Mouse (Mus musculus) hindbrain, embryonic 13.5 days (tissue): ENCODE data around the gene Gm47995. TPM values are rescaled to one million over a fixed set of nuclear protein-coding genes. Genes with fewer than 3 reads are reported as not detected.
"Not testable (repeated sequence)": the region's sequence is repeated elsewhere in the genome, so short reads cannot be mapped to it uniquely, and the experiment has no call there.

Source experiments
- ATAC-seq: fragments of 200-750 bp; cut with Nextera tagmentation; 2 replicates; pipeline ENCODE4 v1.8.0; 2017; ENCODE audit warnings: moderate TSS enrichment; ENCODE audit not compliant: low FRiP score
- H3K27ac ChIP-seq: fragments of 300-500 bp; sonication (generic); 2 replicates; pipeline ENCODE4 v1.5.1; 2015; ENCODE audit warnings: inconsistent platforms, mild to moderate bottlenecking, moderate library complexity
- H3K27me3 ChIP-seq: fragments of 300-500 bp; sonication (generic); 2 replicates; pipeline ENCODE4 v1.6.1; 2015; ENCODE audit warnings: mild to moderate bottlenecking, inconsistent platforms
- H3K36me3 ChIP-seq: fragments of 300-500 bp; sonication (generic); 2 replicates; pipeline ENCODE4 v1.6.1; 2015; ENCODE audit warnings: mild to moderate bottlenecking, inconsistent platforms
- H3K4me1 ChIP-seq: fragments of 300-500 bp; sonication (generic); replicated peaks from 2 replicates; pipeline ENCODE4 v1.6.1; 2015; ENCODE audit warnings: inconsistent platforms
- H3K4me2 ChIP-seq: fragments of 300-500 bp; sonication (generic); 2 replicates; pipeline ENCODE4 v1.6.1; 2015; ENCODE audit warnings: inconsistent platforms, mild to moderate bottlenecking, moderate library complexity
- H3K4me3 ChIP-seq: fragments of 300-500 bp; sonication (generic); 2 replicates; pipeline ENCODE4 v1.5.1; 2015; ENCODE audit warnings: mild to moderate bottlenecking, inconsistent platforms
- H3K9ac ChIP-seq: fragments of 300-500 bp; sonication (generic); 2 replicates; pipeline ENCODE4 v1.6.1; 2015; ENCODE audit warnings: mild to moderate bottlenecking, inconsistent platforms
- H3K9me3 ChIP-seq: fragments of 300-500 bp; sonication (generic); 2 replicates; pipeline ENCODE4 v1.6.1; 2016; ENCODE audit warnings: inconsistent platforms
- WGBS: fragments of 180-500 bp; shearing (Covaris S2); methylation state at CpG from one replicate; pipeline ENCODE4 v1.1.7; 2015; 5-methylcytosine and 5-hydroxymethylcytosine counted together
- polyA plus RNA-seq: library from polyadenylated mRNA; unstranded; fragments of >200 nt; fragmentation: Nextera tagmentation; extraction: Ambion mirVana; gene quantifications from 2 replicates; pipeline ENCODE4 v1.2.1, GENCODE M21; 2015

Gm47995 gene
- polyA plus RNA-seq, 1 experiment from 2014 or later, result not detected

GRCm38 (mm10) chr1:151195986-151196385 is 2.3 kb upstream of the Gm47995 start:
- H3K27ac ChIP-seq, H3K4me2 ChIP-seq, H3K4me1 ChIP-seq, H3K9ac ChIP-seq, H3K27me3 ChIP-seq, H3K9me3 ChIP-seq, H3K4me3 ChIP-seq, H3K36me3 ChIP-seq, ATAC-seq: not testable (repeated sequence)
- 80% methylated on average over 4 of the region's 4 CpGs for WGBS

- 84% methylated on average over 3 of the region's 3 CpGs for WGBS
- H3K4me3 ChIP-seq, ATAC-seq, H3K9ac ChIP-seq, H3K27ac ChIP-seq, H3K36me3 ChIP-seq, H3K27me3 ChIP-seq, H3K9me3 ChIP-seq, H3K4me1 ChIP-seq, H3K4me2 ChIP-seq: not testable (repeated sequence)
Measured at GRCm38 (mm10) chr1:151196690-151197089, 1.6 kb upstream of the Gm47995 start.

- H3K9me3 ChIP-seq, H3K27me3 ChIP-seq, H3K4me3 ChIP-seq, H3K27ac ChIP-seq, H3K9ac ChIP-seq, H3K4me2 ChIP-seq, H3K4me1 ChIP-seq, H3K36me3 ChIP-seq, ATAC-seq: not testable (repeated sequence)
Measured at GRCm38 (mm10) chr1:151200620-151201019, 2.4 kb downstream of the Gm47995 start.

- H3K27ac ChIP-seq, H3K4me2 ChIP-seq, H3K9me3 ChIP-seq, H3K4me3 ChIP-seq, H3K36me3 ChIP-seq, H3K4me1 ChIP-seq, H3K9ac ChIP-seq, H3K27me3 ChIP-seq, ATAC-seq: not testable (repeated sequence)
- WGBS, result 91% methylated on average over 4 of the region's 5 CpGs
Measured at GRCm38 (mm10) chr1:151202771-151203170, 4.5 kb downstream of the Gm47995 start.

- ATAC-seq, H3K4me3 ChIP-seq, H3K27me3 ChIP-seq, H3K4me1 ChIP-seq, H3K9me3 ChIP-seq, H3K36me3 ChIP-seq, H3K4me2 ChIP-seq, H3K27ac ChIP-seq, H3K9ac ChIP-seq: not testable (repeated sequence)
- WGBS, result no CpG with 5 or more reads among the region's 6 CpGs
Measured at GRCm38 (mm10) chr1:151203818-151204217, 5.6 kb downstream of the Gm47995 start, which contains the start of gene 3110040M04Rik. TSS of gene 3110040M04Rik (plus strand) at chr1:151204121.

- not testable (repeated sequence) for H3K4me3 ChIP-seq, ATAC-seq, H3K9ac ChIP-seq, H3K27me3 ChIP-seq, H3K4me1 ChIP-seq, H3K27ac ChIP-seq, H3K4me2 ChIP-seq, H3K36me3 ChIP-seq, H3K9me3 ChIP-seq
- 76% methylated on average over 4 of the region's 5 CpGs for WGBS
Measured at GRCm38 (mm10) chr1:151208493-151208892, 10.2 kb downstream of the Gm47995 start.

GRCm38 (mm10) chr1:151208944-151209343 is 10.7 kb downstream of the Gm47995 start:
- H3K9me3 ChIP-seq, H3K36me3 ChIP-seq, H3K4me2 ChIP-seq, H3K9ac ChIP-seq, H3K4me1 ChIP-seq, H3K27ac ChIP-seq, ATAC-seq, H3K4me3 ChIP-seq, H3K27me3 ChIP-seq: not testable (repeated sequence)

- H3K4me1 ChIP-seq, H3K9me3 ChIP-seq, H3K4me3 ChIP-seq, H3K36me3 ChIP-seq, H3K4me2 ChIP-seq, H3K9ac ChIP-seq, ATAC-seq, H3K27ac ChIP-seq, H3K27me3 ChIP-seq: not testable (repeated sequence)
- 89% methylated on average over 4 of the region's 8 CpGs for WGBS
Measured at GRCm38 (mm10) chr1:151209824-151210355, 11.6 kb downstream of the Gm47995 start, which contains the start of gene Gm47996. TSS of gene Gm47996 (plus strand) at chr1:151210131.

GRCm38 (mm10) chr1:151211666-151212065 is 13.4 kb downstream of the Gm47995 start:
- not testable (repeated sequence) for H3K4me2 ChIP-seq, H3K4me1 ChIP-seq, H3K27ac ChIP-seq, H3K4me3 ChIP-seq, H3K36me3 ChIP-seq, H3K9ac ChIP-seq, ATAC-seq, H3K9me3 ChIP-seq, H3K27me3 ChIP-seq
- WGBS, result 93% methylated on average over 5 of the region's 5 CpGs

GRCm38 (mm10) chr1:151214862-151215261 is 16.6 kb downstream of the Gm47995 start:
- H3K27ac ChIP-seq, result no peak overlapping the region
- H3K4me3 ChIP-seq, result no peak overlapping the region
- no peaks in the 10 kb centered on the region for H3K36me3 ChIP-seq
- H3K27me3 ChIP-seq, result no peaks in the 10 kb centered on the region
- no peak overlapping the region for H3K9ac ChIP-seq
- H3K9me3 ChIP-seq, result no peaks in the 10 kb centered on the region
- no peaks in the 10 kb centered on the region for H3K4me1 ChIP-seq
- ATAC-seq, result no peak
- no peak overlapping the region for H3K4me2 ChIP-seq
- 73% methylated on average over 2 of the region's 2 CpGs for WGBS

GRCm38 (mm10) chr1:151215985-151216384 is 17.7 kb downstream of the Gm47995 start:
- Histone ChIP-seq H3K27me3 (no peaks in the 10 kb centered on the region), H3K4me3 (no peak overlapping the region), H3K4me1 (no peaks in the 10 kb centered on the region), H3K9ac (no peak overlapping the region), H3K36me3 (no peaks in the 10 kb centered on the region), H3K9me3 (no peaks in the 10 kb centered on the region), H3K4me2 (no peak overlapping the region), H3K27ac (no peak overlapping the region)
- 83% methylated on average over 1 of the region's 1 CpGs for WGBS
- no peak for ATAC-seq

- H3K9me3 ChIP-seq, result no peaks in the 10 kb centered on the region
- no peaks in the 10 kb centered on the region for H3K27me3 ChIP-seq
- H3K4me2 ChIP-seq, result no peak overlapping the region
- no peaks in the 10 kb centered on the region for H3K4me1 ChIP-seq
- no peak overlapping the region for H3K9ac ChIP-seq
- no peak overlapping the region for H3K4me3 ChIP-seq
- ATAC-seq, result no peak
- WGBS, result 71% methylated on average over 3 of the region's 3 CpGs
- no peak overlapping the region for H3K27ac ChIP-seq
- no peaks in the 10 kb centered on the region for H3K36me3 ChIP-seq
Measured at GRCm38 (mm10) chr1:151216417-151216816, 18.2 kb downstream of the Gm47995 start.

- H3K4me3 ChIP-seq, result no peak overlapping the region
- 90% methylated on average over 5 of the region's 5 CpGs for WGBS
- no peaks in the 10 kb centered on the region for H3K4me1 ChIP-seq
- H3K27ac ChIP-seq, result no peak overlapping the region
- H3K27me3 ChIP-seq, result no peaks in the 10 kb centered on the region
- H3K9me3 ChIP-seq, result no peaks in the 10 kb centered on the region
- H3K4me2 ChIP-seq, result no peak overlapping the region
- no peak for ATAC-seq
- no peaks in the 10 kb centered on the region for H3K36me3 ChIP-seq
- no peak overlapping the region for H3K9ac ChIP-seq
Measured at GRCm38 (mm10) chr1:151219045-151219444, 20.8 kb downstream of the Gm47995 start.
